ENCODE assay signal across 18 mouse cellular contexts in genomic region chr9:48340708-48341380, GRCm38 (mm10). TPM values are rescaled to one million over a fixed set of nuclear protein-coding genes. Genes with fewer than 3 reads are reported as not detected.
A peak's percentile ranks its signal among the peaks of the same experiment; 100 is the strongest.
DNase-seq lines count a peak whose midpoint lies in the region; ATAC-seq lines count a peak whose summit lies in the region.
"Had no signal": no experiment of that assay in that cellular context is flagged by ENCODE, and none has a peak within 500 bp of the region (broad histone marks: within the 10 kb centered on the region; RNA-seq: fewer than 3 reads in every experiment).

No protein-coding gene starts in this region.

- H3K4me3 ChIP-seq in heart, embryonic 13.5 days: peak overlapping the region; percentile 18; the same call in 1 of the 2 replicates
- H3K4me3 ChIP-seq in liver, embryonic 13.5 days (replicated peaks): peak overlapping the region; percentile 82
- H3K4me3 ChIP-seq in stomach, embryonic 16.5 days (replicated peaks; ENCODE audit: low read length): no peak overlapping the region; the same call in 1 of the 2 replicates
- H3K4me3 ChIP-seq: embryonic facial prominence, embryonic 13.5 days; heart, embryonic 15.5 days; limb, embryonic 15.5 days; midbrain, embryonic 15.5 days; neural tube, embryonic 15.5 days had no signal

- H3K4me2 ChIP-seq in heart, embryonic 13.5 days: peak overlapping the region; percentile 43; the same call in 1 of the 2 replicates
- peak overlapping the region; percentile 78 for H3K4me2 ChIP-seq in liver, embryonic 13.5 days
- H3K4me2 ChIP-seq in stomach, embryonic 16.5 days (ENCODE audit: low read depth, low read length): no peak overlapping the region
- H3K4me2 ChIP-seq: embryonic facial prominence, embryonic 13.5 days; heart, embryonic 15.5 days; limb, embryonic 15.5 days; midbrain, embryonic 15.5 days; neural tube, embryonic 15.5 days had no signal

- H3K36me3 ChIP-seq in heart, embryonic 13.5 days: no peaks in the 10 kb centered on the region
- H3K36me3 ChIP-seq in liver, embryonic 13.5 days: peaks cover 30% of the 10 kb centered on the region
- no peaks in the 10 kb centered on the region for H3K36me3 ChIP-seq in stomach, embryonic 16.5 days (ENCODE audit: control insufficient read depth, insufficient read depth, low read length)
- H3K36me3 ChIP-seq: embryonic facial prominence, embryonic 13.5 days; heart, embryonic 15.5 days; limb, embryonic 15.5 days; midbrain, embryonic 15.5 days; neural tube, embryonic 15.5 days had no signal

- no peaks in the 10 kb centered on the region for H3K9me3 ChIP-seq in heart, embryonic 13.5 days
- no peaks in the 10 kb centered on the region for H3K9me3 ChIP-seq in liver, embryonic 13.5 days (replicated peaks)
- no peaks in the 10 kb centered on the region for H3K9me3 ChIP-seq in stomach, embryonic 16.5 days (replicated peaks; ENCODE audit: control insufficient read depth, low read length)
- H3K9me3 ChIP-seq: embryonic facial prominence, embryonic 13.5 days; heart, embryonic 15.5 days; limb, embryonic 15.5 days; midbrain, embryonic 15.5 days; neural tube, embryonic 15.5 days had no signal

- H3K27me3 ChIP-seq in heart, embryonic 13.5 days (replicated peaks): no peaks in the 10 kb centered on the region
- no peaks in the 10 kb centered on the region for H3K27me3 ChIP-seq in liver, embryonic 13.5 days
- no peaks in the 10 kb centered on the region for H3K27me3 ChIP-seq in stomach, embryonic 16.5 days (ENCODE audit: control insufficient read depth, insufficient read depth, low read length)
- H3K27me3 ChIP-seq: embryonic facial prominence, embryonic 13.5 days; heart, embryonic 15.5 days; limb, embryonic 15.5 days; midbrain, embryonic 15.5 days; neural tube, embryonic 15.5 days; Patski had no signal

- H3K4me1 ChIP-seq in heart, embryonic 13.5 days: no peaks in the 10 kb centered on the region
- peaks cover 52% of the 10 kb centered on the region for H3K4me1 ChIP-seq in liver, embryonic 13.5 days (replicated peaks)
- peaks cover 6% of the 10 kb centered on the region; the same call in 1 of the 2 replicates for H3K4me1 ChIP-seq in stomach, embryonic 16.5 days (ENCODE audit: control insufficient read depth, insufficient read depth, low read length)
- H3K4me1 ChIP-seq: embryonic facial prominence, embryonic 13.5 days; midbrain, embryonic 15.5 days; neural tube, embryonic 15.5 days had no signal

- 63% methylated on average over 10 of the region's 10 CpGs for WGBS in heart, embryonic 13.5 days
- WGBS in liver, embryonic 13.5 days (ENCODE audit: insufficient replicate concordance): 36% methylated on average over 10 of the region's 10 CpGs
- WGBS in stomach, embryonic 16.5 days: 68% methylated on average over 10 of the region's 10 CpGs

- no peak overlapping the region for H3K27ac ChIP-seq in heart, embryonic 13.5 days (replicated peaks)
- H3K27ac ChIP-seq in liver, embryonic 13.5 days: peak overlapping the region; percentile 98
- no peak overlapping the region for H3K27ac ChIP-seq in stomach, embryonic 16.5 days (ENCODE audit: low read length)
- H3K27ac ChIP-seq: embryonic facial prominence, embryonic 13.5 days; heart, embryonic 15.5 days; limb, embryonic 15.5 days; midbrain, embryonic 15.5 days; neural tube, embryonic 15.5 days had no signal

- H3K9ac ChIP-seq in heart, embryonic 13.5 days: no peak overlapping the region
- peak overlapping the region; percentile 96 for H3K9ac ChIP-seq in liver, embryonic 13.5 days
- no peak overlapping the region for H3K9ac ChIP-seq in stomach, embryonic 16.5 days (ENCODE audit: low read length)
- H3K9ac ChIP-seq: embryonic facial prominence, embryonic 13.5 days; heart, embryonic 15.5 days; limb, embryonic 15.5 days; midbrain, embryonic 15.5 days; neural tube, embryonic 15.5 days had no signal

- ATAC-seq in heart, embryonic 13.5 days (ENCODE audit: extremely low read depth, insufficient number of reproducible peaks, low FRiP score, low TSS enrichment): no peak
- ATAC-seq in liver, embryonic 13.5 days (ENCODE audit: low read depth): peak; percentile 98
- ATAC-seq in stomach, embryonic 16.5 days (ENCODE audit: insufficient read depth, low FRiP score): peak; percentile 64
- ATAC-seq: midbrain, embryonic 15.5 days; Patski had no signal

- no peak for DNase-seq in heart, adult 11 months
- peak; percentile 42 for DNase-seq in spleen, adult 12 weeks (ENCODE audit: low spot score)
- DNase-seq in spleen, adult 18-20 months: no peak
- DNase-seq in liver, embryonic 13.5 days: peak; percentile 74
- DNase-seq in ovary, adult 18-20 months (ENCODE audit: low spot score): no peak
- no peak for DNase-seq in cerebellum, postnatal 14 days
- DNase-seq: adrenal gland, postnatal 10 days; cerebellum, adult 2 months; thymus, postnatal 36 days had no signal

RNA-seq across cellular contexts. Expression of gene Nxpe2, which starts 12.4 kb away (rescaled TPM):
- 2.8 and 4.7 TPM in 2 replicates for polyA plus RNA-seq in heart, embryonic 13.5 days (2015; fragmentation: Nextera tagmentation; extraction: Ambion mirVana)
- polyA plus RNA-seq in liver, embryonic 13.5 days (2015; fragmentation: Nextera tagmentation; extraction: Ambion mirVana): 153 and 173 TPM in 2 replicates
- polyA plus RNA-seq in stomach, embryonic 16.5 days (2015; fragmentation: Nextera tagmentation; extraction: Ambion mirVana): 5.7 and 6.7 TPM in 2 replicates
- polyA plus RNA-seq: C2C12 had no signal

Comparison
In these comparisons a context has a peak if more than half of its experiments do, and no peak if none do; other contexts are left out.
1. DNase-seq: peak in spleen, adult 12 weeks (single experiment) and liver, embryonic 13.5 days (single experiment); none in heart, adult 11 months (single experiment), spleen, adult 18-20 months (0 of 2), ovary, adult 18-20 months (single experiment) and cerebellum, postnatal 14 days (0 of 2).
2. RNA of gene Nxpe2, which starts 12.4 kb away (polyA plus RNA-seq): 153 to 173 TPM in liver, embryonic 13.5 days; 5.7 to 6.7 TPM in stomach, embryonic 16.5 days and 2.8 to 4.7 TPM in heart, embryonic 13.5 days; every median in the first group is over 10 times any median in the second.